Mouse (Mus musculus): ENCODE results near the gene 1700080O16Rik. TPM values are rescaled to one million over a fixed set of nuclear protein-coding genes. Genes with fewer than 3 reads are reported as not detected.

The 1700080O16Rik gene
- polyA plus RNA-seq, 1 experiment from 2014 or later = not detected

DNA sequence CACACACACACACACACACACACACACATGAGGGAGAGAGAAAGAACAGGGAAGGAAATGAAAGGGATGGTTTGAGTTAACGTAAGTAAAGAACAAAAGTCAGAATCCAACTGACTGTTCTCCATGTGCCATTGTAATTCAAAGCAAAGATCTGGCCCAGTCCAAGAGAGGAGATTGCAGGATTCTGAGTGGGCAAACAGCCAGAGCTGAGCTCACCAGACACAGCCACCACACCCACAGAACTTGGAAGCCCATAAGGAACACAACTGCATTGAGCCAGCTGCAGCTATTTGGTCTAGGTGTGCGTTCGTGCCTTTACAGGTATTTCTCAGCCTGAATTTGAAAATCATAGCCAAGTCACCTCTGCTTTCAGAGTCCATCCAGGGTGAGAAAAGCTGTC, 24.5 kb downstream of the 1700080O16Rik start:
- Histone ChIP-seq H3K4me3 (ENCODE audit: low read depth, low read length) (no peak overlapping the region), H3K27me3 (ENCODE audit: control insufficient read depth, insufficient read depth, low read length) (no peaks in the 10 kb centered on the region), H3K4me2 (replicated peaks; ENCODE audit: low read depth) (no peak overlapping the region), H3K27ac (replicated peaks) (no peak overlapping the region), H3K9ac (ENCODE audit: low read length) (no peak overlapping the region), H3K9me3 (ENCODE audit: control insufficient read depth, low read length) (no peaks in the 10 kb centered on the region), H3K36me3 (ENCODE audit: control insufficient read depth, insufficient read depth, low read length) (no peaks in the 10 kb centered on the region), H3K4me1 (replicated peaks; ENCODE audit: control insufficient read depth, insufficient read depth) (no peaks in the 10 kb centered on the region)
- WGBS = 57% methylated on average over 3 of the region's 3 CpGs
- peak; percentile 19 for DNase-seq (ENCODE audit: low spot score)
- TF ChIP-seq EP300 (optimal IDR thresholded peaks at IDR 0.05) = no peak
- TF ChIP-seq CTCF (IDR thresholded peaks at IDR 0.05; ENCODE audit: low read depth) = no peak
- no peak for ATAC-seq (ENCODE audit: low FRiP score, low TSS enrichment)

DNA sequence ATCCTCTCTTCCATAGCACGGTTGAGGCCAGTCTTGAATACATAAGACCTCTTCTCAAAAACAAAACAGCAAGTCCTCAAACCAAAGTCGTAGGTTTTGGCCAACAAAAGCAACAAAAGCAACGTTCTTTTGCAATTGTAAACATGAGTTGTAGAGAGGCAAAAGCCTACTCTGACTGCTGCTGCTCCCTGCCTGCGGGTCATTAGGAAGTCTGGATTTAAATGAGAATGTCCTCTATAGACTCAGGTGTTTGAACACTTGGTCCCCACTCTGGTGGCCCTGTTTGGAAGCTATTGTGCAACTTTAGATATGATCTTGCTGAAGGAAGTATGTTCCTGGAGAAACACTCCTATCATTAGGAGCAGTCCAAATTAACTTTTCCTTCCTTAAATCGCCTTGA, 34.5 kb downstream of the 1700080O16Rik start:
- WGBS = 66% methylated on average over 5 of the region's 5 CpGs
- H3K36me3 ChIP-seq (ENCODE audit: control insufficient read depth, insufficient read depth, low read length) = no peaks in the 10 kb centered on the region

DNA sequence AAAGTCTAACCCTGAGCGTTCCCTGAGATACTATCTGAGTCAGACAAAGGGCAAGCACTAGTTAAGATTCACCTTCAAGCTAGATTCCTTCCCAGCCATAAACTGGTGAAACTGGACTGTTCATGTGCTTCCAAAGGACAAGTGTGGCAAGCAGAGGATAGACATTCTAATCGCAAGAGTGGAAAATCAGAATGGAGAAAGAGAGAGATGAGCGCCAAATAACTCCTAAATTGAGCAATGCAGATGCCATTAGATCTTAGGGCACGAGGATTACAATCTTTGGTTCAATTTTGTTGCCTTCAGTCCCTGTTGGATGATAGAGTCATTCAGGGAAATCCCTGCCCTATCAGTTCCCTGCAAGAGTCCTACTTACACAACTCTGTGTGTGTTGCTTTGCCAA, 53.5 kb downstream of the 1700080O16Rik start:
- ATAC-seq (ENCODE audit: low FRiP score, low TSS enrichment) (no peak), DNase-seq (ENCODE audit: low spot score) (no peak)
- Histone ChIP-seq H3K9ac (ENCODE audit: low read length) (no peak overlapping the region), H3K27me3 (ENCODE audit: control insufficient read depth, insufficient read depth, low read length) (no peaks in the 10 kb centered on the region), H3K9me3 (ENCODE audit: control insufficient read depth, low read length) (no peaks in the 10 kb centered on the region), H3K36me3 (ENCODE audit: control insufficient read depth, insufficient read depth, low read length) (no peaks in the 10 kb centered on the region), H3K27ac (replicated peaks) (no peak overlapping the region), H3K4me1 (replicated peaks; ENCODE audit: control insufficient read depth, insufficient read depth) (no peaks in the 10 kb centered on the region), H3K4me3 (ENCODE audit: low read depth, low read length) (no peak overlapping the region), H3K4me2 (replicated peaks; ENCODE audit: low read depth) (no peak overlapping the region)
- WGBS = 74% methylated on average over 4 of the region's 4 CpGs
- TF ChIP-seq EP300 (optimal IDR thresholded peaks at IDR 0.05) (no peak), CTCF (IDR thresholded peaks at IDR 0.05; ENCODE audit: low read depth) (no peak)

More for the DNA sequence above, 34.5 kb downstream of the 1700080O16Rik start:
- no peaks in the 10 kb centered on the region for H3K27me3 ChIP-seq (ENCODE audit: control insufficient read depth, insufficient read depth, low read length)
- TF ChIP-seq EP300 (optimal IDR thresholded peaks at IDR 0.05) (no peak), CTCF (IDR thresholded peaks at IDR 0.05; ENCODE audit: low read depth) (no peak)
- H3K9ac ChIP-seq (ENCODE audit: low read length) = no peak overlapping the region
- H3K4me1 ChIP-seq (replicated peaks; ENCODE audit: control insufficient read depth, insufficient read depth) = no peaks in the 10 kb centered on the region
- H3K4me3 ChIP-seq (ENCODE audit: low read depth, low read length) = no peak overlapping the region
- ATAC-seq (ENCODE audit: low FRiP score, low TSS enrichment) (no peak), DNase-seq (ENCODE audit: low spot score) (no peak)
- H3K9me3 ChIP-seq (ENCODE audit: control insufficient read depth, low read length) = no peaks in the 10 kb centered on the region
- no peak overlapping the region for H3K27ac ChIP-seq (replicated peaks)
- no peak overlapping the region for H3K4me2 ChIP-seq (replicated peaks; ENCODE audit: low read depth)

Other genes with a start within 250 kb of the 1700080O16Rik start
- gene Usp26, start 171.5 kb downstream of the 1700080O16Rik start, polyA plus RNA-seq (2015; fragmentation: Nextera tagmentation; extraction: Ambion mirVana) = not detected in 2 replicates
- gene Gpc4, start 192.5 kb upstream of the 1700080O16Rik start, polyA plus RNA-seq (2015; fragmentation: Nextera tagmentation; extraction: Ambion mirVana) = 23.1 and 25.0 TPM in 2 replicates

Data from stomach, postnatal 0 days (tissue).